Mouse (Mus musculus): ENCODE data around the gene Olfr1216.
"Not testable (repeated sequence)": the region's sequence is repeated elsewhere in the genome, so short reads cannot be mapped to it uniquely, and the experiment has no call there.

The Olfr1216 gene

DNA sequence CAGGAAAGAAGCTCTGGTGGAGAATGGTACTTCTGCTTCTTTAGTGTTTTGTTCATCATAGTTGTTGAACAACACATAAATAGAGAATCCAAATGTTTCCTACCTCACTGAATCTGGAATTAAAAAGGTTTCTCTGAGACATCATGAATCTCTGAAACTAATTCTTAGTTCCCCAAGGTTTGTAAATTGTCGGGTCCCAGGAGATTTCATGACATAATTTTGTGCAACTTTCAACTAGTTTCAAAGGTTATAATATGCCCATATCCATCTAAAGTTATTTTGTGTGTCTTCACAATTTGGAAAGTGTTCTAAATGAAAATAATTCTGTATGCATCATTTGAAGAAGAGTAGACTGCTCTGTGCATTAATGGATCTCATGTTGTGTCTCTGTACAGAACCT, at the start of gene Olfr1216:
Olfr1216 (minus strand) TSS at position 101 of the 400 bp plus-strand sequence.
- Histone ChIP-seq H3K36me3 (ENCODE audit: control insufficient read depth, insufficient read depth, low read length, poor library complexity, severe bottlenecking) (no peaks in the 10 kb centered on the region), H3K27me3 (ENCODE audit: control insufficient read depth, insufficient read depth, low read length, poor library complexity, severe bottlenecking) (no peaks in the 10 kb centered on the region)

DNA sequence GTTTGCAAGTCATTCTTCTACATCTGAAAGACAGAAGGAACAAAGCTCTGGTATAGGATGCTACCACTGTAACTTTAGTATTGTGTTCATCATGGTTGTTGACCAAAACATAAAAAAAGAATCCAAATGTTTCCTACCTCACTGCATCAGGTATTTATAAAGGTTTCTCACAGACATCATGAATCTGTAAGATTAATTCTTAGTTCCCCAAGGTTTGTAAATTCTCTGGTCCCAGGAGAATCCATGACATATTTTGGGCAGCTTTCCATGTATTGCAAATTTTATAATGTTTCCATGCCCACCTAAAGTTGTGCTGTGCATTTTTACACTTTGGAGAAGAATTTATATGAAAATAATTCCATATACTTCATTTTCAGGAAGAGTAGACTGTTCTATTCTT, 42.9 kb upstream of the Olfr1216 start, which contains the start of gene Olfr1218:
Olfr1218 (minus strand) TSS at position 101 of the 400 bp plus-strand sequence.
- Histone ChIP-seq H3K27me3 (ENCODE audit: control insufficient read depth, insufficient read depth, low read length, poor library complexity, severe bottlenecking) (no peaks in the 10 kb centered on the region), H3K36me3 (ENCODE audit: control insufficient read depth, insufficient read depth, low read length, poor library complexity, severe bottlenecking) (no peaks in the 10 kb centered on the region)
- no peak for DNase-seq (ENCODE audit: low read depth, low spot score)

More for the DNA sequence above, at the start of gene Olfr1216:
- no peak for DNase-seq (ENCODE audit: low read depth, low spot score)

DNA sequence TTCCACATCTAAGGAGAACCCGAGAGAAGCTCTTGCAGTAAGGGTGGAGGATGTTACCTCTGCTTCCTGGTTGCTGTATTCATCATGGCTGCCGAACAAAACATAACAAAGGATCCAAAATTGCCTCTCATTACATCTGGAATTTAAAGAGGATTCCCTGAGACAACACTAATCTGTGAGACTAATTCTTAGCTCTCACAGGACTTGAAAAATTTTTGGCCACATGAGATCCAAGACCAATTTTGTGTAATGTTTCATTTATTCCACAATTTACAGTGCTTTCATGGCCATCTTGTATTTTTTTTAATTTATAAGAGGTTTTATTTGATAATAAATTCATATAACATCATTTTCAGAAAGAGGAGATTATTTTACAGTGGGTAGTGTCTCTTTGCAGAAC, 13.8 kb upstream of the Olfr1216 start, which contains the start of gene Olfr1217:
Olfr1217 (minus strand) TSS at position 101 of the 400 bp plus-strand sequence.
- DNase-seq (ENCODE audit: low read depth, low spot score), result no peak
- Histone ChIP-seq H3K27me3 (ENCODE audit: control insufficient read depth, insufficient read depth, low read length, poor library complexity, severe bottlenecking) (no peaks in the 10 kb centered on the region), H3K36me3 (ENCODE audit: control insufficient read depth, insufficient read depth, low read length, poor library complexity, severe bottlenecking) (no peaks in the 10 kb centered on the region)

DNA sequence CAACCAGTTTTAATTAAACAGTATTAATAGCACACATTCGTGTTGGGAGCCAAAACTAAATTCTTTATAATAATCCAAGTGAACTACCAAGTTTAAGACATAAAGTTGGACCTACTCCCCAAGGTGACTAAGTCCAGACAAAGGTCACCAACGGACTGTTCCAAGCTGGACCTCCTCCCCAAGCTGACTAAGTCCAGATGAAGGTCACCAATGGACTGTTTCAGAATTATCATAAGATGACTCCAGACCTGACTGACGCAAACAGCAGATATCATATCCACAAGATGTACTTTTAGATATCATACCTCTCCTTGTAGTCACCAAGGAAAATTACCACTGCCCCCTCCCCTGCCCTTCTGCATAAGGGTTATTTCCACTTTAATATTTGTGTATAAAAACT, 3.3 kb upstream of the Olfr1216 start:
- DNase-seq (ENCODE audit: low read depth, low spot score); H3K27me3 ChIP-seq (ENCODE audit: control insufficient read depth, insufficient read depth, low read length, poor library complexity, severe bottlenecking); H3K36me3 ChIP-seq (ENCODE audit: control insufficient read depth, insufficient read depth, low read length, poor library complexity, severe bottlenecking): not testable (repeated sequence)

DNA sequence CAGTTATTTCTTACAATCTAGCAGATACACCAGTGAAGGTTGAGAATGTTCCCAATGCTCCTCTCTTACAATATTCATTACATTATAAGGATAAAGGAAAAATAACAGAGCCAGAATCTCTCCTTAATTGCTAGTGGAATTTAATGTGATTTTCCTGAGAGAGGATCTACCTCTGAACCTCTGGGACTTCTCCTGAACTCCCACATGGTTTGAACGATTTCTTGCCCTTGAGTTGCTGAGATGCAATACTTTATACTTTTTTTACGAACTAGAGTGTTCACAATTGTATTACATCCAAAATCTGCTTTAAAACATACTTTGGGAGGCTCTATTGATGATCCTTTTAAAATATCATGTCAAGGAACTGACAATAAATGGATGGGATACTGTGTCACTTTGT, 11.3 kb downstream of the Olfr1216 start, which contains the start of gene Olfr1215:
Olfr1215 (minus strand) TSS at position 101 of the 400 bp plus-strand sequence.
- Histone ChIP-seq H3K36me3 (ENCODE audit: control insufficient read depth, insufficient read depth, low read length, poor library complexity, severe bottlenecking) (no peaks in the 10 kb centered on the region), H3K27me3 (ENCODE audit: control insufficient read depth, insufficient read depth, low read length, poor library complexity, severe bottlenecking) (no peaks in the 10 kb centered on the region)
- DNase-seq (ENCODE audit: low read depth, low spot score), result no peak

DNA sequence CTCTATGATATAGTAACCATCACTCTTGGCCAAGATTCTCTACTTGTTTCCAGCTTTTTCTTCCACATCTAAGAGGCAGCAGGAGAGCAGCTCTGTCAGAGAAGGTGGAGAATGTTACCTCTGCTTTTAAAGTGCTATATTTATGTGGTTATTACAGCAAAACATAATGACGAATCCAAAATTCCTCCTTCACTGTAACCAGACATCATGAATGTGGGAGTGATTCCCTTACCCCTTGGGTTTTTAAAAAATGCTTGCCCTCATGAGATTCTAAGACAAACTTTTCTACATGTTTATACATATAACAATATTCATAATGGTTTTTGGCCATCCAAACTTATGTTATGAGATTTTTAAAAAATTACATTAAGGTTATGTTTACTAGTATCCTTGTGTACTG, 25.6 kb downstream of the Olfr1216 start, which contains the start of gene Olfr1214:
Olfr1214 (minus strand) TSS at position 101 of the 400 bp plus-strand sequence.
- Histone ChIP-seq H3K27me3 (ENCODE audit: control insufficient read depth, insufficient read depth, low read length, poor library complexity, severe bottlenecking) (no peaks in the 10 kb centered on the region), H3K36me3 (ENCODE audit: control insufficient read depth, insufficient read depth, low read length, poor library complexity, severe bottlenecking) (no peaks in the 10 kb centered on the region)
- no peak for DNase-seq (ENCODE audit: low read depth, low spot score)

DNA sequence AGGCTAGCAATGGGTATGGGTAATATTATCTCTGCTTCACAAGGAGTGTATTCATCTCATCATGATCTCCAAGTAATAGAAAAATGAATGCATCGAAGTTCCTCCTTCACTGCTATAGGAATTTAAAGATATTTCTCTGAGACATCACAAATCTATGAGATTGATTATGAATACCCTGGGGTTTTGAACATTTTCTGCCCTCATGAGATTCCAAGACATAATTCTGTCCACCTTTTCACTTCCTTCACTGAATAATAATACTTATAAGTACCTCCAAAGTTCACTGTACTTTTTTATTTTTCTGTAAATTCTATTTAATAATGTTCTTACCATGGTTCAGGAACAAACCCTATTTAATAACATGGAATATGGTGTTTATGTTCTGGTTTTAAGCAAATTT, 38.0 kb downstream of the Olfr1216 start, which contains the start of gene Gm13762:
Gm13762 (minus strand) TSS at position 101 of the 400 bp plus-strand sequence.
- DNase-seq (ENCODE audit: low read depth, low spot score), result no peak
- Histone ChIP-seq H3K36me3 (ENCODE audit: control insufficient read depth, insufficient read depth, low read length, poor library complexity, severe bottlenecking) (no peaks in the 10 kb centered on the region), H3K27me3 (ENCODE audit: control insufficient read depth, insufficient read depth, low read length, poor library complexity, severe bottlenecking) (no peaks in the 10 kb centered on the region)

Data from splenic B cell, adult 2 months (primary cell).